Mouse (Mus musculus) c-Kit-positive CD71-positive TER-119-positive erythroid progenitor cells, embryonic 14.5 days (primary cell): ENCODE results near the gene Lpo.
"Not testable (repeated sequence)": the region's sequence is repeated elsewhere in the genome, so short reads cannot be mapped to it uniquely, and the experiment has no call there.

Source experiments
- DNase-seq: peaks from one replicate; pipeline ENCODE4 v3.0.0-alpha.2; 2013; ENCODE audit warnings: low spot score

Lpo gene

DNA sequence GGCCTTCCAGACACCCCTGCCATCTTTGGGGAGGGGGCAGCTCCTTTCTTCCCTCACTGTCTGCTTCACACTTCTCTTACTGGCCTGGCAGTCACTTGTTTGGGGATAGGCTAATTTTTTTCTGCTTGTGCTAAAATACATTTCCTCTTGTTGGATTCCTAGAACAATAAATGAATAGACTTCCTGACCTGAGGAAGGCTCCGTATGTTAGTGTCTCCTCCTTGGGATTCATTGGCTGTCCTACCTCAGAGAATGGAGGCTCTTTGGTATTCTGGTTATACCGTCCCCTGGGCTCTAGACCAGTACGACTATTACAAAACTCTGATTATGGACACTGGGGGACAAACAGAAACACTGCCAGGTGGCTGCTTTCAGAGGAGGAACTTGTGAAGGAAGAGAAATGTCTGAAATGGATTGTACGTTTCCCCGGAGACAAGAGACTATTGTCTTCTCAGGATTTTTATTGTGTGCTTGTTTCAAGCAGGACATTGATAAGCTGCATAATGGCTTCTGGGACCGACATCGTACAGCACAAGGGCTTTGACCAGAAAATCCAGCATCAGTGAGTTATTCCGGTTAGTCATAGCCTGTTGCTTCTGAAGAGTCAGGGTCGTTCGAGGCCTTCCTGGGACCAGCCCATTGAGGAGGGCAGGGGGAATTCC is at the start of gene Lpo:
Lpo (minus strand) TSS at position 51 of the 662 bp plus-strand sequence.
- no peak for DNase-seq

DNA sequence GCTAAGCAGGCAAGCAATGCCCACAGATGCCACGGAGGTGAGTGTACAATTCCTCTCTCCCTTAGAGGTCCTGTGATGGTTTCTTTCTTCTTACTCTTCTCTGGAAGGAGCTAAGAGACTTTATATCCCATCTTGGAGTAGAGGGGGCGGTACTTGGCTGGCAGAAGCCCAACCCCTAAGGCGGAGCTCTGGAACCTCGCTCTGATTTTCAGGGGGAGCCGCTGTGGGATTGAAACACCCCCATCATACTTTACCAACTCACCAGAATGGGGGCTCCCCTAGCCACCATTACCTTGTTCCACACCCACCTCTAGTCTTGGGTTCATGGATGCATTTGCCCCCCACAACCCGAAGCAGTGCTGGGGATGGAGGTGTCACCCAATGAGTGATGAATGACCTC is 47.3 kb upstream of the Lpo start, which contains the start of gene Epx:
Epx (minus strand) TSS at position 101 of the 400 bp plus-strand sequence.
- no peak for DNase-seq

DNA sequence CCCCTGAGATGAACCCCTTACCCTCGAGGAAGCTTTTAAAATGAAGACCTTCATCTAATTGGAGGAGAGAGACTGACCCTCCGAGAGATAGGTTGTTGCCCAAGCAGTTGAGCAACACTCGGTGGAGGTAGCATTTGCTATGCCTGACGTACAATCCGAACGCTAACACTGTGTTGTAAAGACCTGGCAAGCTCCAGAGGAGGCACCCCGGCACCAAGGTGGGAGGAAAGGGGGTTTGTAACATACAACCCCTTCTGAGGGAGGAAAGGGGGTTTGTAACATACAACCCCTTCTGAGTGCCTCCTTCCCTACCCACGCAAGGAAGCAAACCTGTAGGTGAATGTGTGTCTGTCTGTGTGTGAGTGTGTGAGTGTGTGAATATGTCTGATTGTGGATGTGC is 43.7 kb upstream of the Lpo start:
- DNase-seq: no peak

DNA sequence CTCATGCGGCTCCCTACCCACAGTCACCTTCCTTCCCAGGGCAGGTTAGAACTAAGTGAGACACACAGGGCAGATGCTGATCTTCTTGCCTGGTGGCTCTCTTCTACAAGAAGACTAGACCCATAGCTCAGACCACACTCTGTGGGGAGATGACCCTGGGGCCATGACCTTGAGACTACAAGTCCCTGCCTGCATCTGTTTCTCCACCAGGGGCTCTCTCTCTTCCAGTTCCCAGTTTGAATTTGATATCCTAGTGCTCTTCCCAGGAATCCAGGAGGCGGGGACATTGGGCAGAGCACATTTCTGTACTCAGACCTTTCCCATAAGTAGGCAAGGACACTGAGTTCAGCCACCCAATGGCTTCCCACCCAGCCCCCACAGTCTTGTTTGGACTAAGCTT is 42.0 kb upstream of the Lpo start:
- no peak for DNase-seq

DNA sequence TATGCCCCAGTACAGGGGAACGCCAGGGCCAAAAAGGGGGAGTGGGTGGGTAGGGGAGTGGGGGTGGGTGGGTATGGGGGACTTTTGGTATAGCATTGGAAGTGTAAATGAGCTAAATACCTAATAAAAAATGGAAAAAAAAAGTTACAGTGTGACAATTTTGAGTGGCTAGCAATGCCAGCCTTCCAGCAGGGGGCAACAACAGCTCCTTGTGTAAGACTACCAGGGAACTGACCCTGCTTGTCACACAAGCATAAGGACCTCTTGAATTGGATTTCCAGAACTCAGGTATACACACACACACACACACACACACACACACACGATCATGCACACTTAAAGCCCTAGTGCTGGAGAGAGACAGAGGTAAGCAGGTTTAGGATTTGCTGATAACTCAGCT is 38.8 kb upstream of the Lpo start:
- DNase-seq: not testable (repeated sequence)

DNA sequence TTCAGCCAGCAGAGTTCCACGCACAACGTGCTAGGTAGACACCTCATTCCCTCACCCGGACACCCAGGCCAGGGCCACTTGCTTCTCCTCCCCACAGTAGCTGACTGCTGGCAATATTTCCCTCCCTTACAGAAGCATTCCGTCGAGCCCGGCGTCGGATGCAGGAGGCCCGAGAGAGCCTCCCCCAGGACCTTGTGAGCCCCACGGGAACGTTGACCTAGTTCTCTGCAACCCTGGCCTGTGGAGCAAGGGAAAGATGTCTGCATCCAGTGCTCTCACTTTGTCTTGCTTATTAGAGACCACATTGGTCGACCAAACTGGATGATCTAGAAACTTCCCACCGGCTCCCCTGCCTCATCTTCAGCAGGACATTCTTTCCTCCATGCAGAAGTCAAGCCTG is 34.7 kb upstream of the Lpo start:
- DNase-seq: no peak

DNA sequence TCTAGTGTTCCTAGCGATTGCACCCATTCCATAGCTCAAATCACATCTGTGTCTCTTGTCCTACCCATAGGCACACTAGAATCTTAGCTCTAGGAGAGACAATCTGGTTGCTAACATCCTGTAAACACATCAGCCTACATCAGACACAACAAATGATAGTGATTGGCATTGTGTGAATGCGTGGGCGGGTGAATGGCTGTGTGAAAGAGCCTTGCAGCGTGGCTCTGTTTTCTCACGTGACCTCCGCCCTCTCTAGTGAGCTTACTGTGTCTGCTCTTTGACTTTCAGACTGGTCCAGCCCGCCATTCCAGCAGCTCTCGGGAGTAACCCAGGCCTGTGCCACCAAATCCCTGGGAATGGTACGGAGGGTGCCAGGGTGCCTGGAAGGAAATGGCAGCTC is 32.3 kb upstream of the Lpo start:
- no peak for DNase-seq

DNA sequence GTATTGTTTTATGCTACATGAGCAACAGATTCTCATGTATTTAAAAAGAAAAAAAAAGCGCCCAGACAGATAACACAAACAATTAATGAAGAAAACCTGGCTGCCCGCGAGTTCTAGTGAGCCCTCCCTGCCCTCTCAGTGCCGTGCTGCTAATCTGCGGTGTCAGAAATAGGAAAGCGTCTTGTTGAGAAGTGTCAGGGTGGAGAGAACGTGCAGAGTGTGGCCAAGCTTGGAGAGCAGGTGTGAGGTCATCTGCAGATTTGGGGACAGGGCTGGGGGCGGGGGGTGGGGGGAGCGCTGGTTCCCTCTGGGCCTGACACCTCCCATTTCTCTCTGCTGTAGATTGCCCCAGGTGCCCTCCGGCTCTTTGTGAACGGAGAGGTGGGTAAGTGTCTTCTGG is 31.2 kb upstream of the Lpo start:
- no peak for DNase-seq

DNA sequence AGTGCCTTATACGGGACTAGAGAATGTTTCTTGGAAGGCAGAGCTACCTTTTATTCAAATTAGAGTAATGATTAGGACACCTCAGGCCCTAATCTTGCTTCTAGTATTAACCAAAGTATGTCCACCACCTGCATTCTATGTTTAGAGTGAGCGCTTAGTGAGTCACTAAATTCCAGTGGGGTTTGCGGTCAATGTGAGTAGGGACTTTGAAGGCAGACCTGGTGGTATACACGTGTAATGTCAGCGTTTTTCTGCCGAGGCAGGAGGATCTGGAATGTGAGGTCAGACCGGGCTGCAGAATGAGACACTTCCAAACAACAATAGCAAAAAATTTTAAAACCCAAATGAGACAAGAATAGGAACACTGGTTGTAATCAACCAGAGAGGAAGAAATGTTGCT is 26.5 kb upstream of the Lpo start:
- DNase-seq: no peak

DNA sequence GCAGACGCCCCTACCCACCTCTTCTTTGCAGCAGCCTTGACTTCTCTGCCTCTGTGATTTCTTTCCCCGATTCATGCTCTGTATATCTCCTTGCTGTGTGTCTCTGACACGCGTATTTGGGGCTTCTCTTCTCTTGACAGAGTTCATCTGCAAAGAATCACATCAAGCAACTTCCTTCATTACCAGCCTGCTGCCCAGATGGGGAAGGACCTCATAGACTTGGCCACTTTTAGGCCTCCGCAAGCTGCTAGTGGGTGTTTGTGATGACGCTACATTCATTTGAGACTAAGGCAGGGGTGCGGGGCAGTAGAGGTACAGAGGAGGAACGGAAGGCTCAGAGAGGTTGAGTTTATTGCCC is 25.5 kb upstream of the Lpo start:
- no peak for DNase-seq

DNA sequence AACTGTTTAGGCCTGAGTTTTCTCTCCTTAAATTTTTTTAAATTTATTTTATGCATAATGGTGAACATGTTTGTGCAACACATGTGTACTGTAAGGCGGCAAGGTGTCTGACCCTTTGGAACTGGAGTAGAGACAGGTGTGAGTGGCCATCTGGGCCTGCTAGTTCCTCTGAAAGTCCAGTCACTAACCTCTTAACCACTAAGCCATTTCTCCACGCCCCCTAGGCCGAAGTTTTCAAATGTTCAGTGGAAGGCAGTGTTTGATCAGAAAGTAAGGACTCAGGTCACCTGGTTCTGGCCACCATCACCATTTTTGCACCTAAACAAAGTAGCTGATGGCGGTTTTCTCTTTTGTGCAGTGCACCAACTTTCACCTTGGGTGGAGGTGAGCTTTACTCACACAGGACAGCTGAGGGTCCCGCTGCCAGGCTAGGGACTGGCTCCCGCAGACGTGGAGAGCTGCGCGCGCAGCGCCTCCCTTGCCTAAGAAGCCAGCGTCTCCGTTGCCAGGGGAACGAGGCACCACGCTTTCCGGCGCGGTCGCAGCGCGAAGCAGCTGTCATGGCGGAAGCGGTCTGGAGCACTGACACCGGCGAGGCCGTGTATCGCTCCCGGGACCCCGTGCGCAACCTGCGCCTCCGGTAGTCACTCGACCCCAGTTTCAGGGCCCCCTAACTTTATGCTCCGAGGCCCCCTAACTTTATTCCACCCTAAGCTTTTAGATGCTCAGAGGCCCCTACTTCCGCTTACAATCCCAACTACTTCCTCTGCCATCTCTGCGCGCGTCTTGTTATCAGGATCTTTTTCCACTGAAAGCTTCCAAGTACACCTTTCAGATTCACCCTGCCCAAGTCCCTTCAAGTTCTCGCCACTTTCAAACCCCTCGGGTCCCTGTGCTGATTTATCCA is 24.9 kb upstream of the Lpo start, which contains the start of gene Mks1:
Mks1 (plus strand) TSS at position 526 of the 907 bp plus-strand sequence.
- DNase-seq: peak; percentile 81

DNA sequence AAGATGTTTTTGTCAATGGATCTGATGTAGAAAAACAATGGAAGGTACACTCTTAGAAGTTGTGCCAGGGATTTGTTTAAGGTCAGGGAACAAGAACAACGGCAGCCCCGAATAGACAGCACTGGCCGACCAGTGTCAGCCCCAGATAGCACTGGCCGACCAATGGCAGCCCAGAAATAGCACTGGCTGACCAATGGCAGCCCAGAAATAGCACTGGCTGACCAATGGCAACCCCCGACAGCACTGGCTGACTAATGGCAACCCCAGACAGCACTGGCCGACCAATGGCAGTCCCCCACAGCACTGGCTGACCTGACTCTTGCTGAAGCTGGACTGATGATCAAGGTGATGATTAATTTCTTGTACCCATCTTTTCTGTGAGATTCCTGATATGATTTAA is 19.8 kb upstream of the Lpo start:
- no peak for DNase-seq

DNA sequence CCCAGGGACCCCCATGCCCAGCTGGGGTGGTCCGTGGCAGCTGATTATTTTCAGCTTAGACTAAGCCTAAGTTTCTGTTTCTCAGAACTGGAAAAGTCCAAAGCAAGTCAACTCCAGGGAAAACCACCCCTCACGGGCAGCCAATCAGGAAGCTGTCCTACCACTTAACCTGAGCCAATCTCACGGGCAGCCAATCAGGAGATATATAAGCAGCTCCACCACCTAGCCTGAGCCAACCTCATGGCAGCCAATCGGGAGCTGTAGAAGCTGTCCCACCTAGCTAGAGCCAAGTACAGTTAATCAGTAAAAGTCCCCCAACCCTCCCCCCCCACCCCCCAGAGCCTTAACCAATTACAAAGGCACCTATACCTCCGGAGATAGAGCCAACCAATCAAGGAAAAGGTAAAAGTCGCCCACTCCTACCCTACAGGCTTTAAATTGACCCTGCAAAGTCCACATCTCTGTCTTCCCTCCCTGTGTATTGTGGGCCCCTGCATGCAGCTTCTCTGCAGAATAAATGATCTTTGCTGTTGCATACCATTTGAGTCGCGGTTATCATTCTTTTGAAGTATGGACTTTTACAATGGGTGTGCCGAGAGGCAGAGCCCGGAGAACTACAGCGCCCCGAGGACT is 19.0 kb upstream of the Lpo start:
- no peak for DNase-seq

DNA sequence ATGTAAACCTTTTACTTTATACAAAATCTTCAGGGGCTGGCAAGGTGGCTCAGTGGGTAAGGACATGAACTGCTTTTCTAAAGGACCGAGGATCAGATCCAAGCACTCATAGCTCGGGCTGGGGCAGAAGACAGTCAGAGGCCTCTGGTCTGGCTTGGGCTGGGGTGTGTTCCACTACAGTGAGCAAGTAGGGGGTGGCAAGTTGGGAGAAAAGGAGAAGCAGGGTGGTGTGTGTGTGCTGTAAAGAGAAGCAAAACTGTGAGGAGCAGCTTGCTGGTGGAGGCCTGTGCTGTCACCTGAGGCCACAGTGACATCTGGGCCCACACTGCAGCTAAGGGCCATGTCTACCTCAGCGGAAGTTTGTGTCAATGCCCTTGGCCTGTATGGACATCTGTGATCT is 13.3 kb upstream of the Lpo start:
- no peak for DNase-seq

DNA sequence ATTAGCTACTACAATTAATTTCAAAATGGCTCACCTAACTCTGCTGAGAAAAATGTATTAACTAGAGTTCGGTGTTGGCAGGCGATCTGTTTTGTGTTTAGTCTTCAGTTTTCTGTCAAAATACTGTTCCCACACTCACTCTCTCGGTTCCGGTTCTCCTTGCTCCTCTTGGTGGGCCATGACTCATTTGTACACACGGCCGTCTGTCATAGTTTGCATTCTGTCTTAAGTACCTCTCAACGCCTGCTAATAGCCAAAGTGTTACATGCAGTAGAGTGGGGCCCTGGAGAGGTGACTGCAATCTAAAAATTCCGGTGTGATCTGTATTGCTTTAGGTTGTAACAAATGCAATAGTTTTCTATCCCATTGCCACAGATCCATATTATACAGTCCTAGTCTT is 12.6 kb upstream of the Lpo start:
- DNase-seq: no peak

DNA sequence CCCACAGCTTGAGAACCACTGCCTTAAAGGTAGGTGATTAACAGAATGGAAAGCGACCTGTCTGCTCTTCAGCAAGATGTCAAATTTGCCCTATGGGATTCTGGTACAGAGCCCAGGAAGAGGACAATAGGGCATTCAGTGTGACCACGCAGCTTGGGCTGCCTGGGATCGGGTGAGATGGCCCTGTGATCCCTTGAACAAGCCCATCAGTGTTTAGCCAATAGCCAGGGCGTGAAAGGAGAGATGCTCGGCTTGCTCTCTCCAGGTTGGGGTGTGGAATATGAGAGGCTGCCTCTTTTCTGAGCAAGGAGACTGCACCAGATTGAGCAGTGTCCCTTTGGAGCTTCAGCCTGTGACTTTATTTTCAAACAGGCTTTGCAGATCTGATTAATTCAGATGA is 6.6 kb downstream of the Lpo start:
- no peak for DNase-seq

DNA sequence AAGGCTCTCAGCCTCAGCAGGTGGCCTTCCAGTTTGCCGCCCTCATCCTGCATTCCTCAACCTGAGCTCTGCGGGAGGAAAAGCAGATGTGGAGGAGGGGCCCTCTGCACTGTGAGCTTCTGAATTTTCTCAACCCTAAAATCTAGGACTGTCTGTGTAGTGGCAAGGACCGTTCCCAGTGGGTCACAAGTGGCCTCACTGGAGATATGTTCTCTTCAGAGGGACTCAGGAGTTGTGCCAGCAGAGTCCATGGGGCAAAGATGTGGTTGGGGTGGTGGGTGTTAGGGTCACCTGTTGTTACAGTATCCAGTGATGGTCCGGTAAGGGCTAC is 10.7 kb downstream of the Lpo start:
- no peak for DNase-seq

DNA sequence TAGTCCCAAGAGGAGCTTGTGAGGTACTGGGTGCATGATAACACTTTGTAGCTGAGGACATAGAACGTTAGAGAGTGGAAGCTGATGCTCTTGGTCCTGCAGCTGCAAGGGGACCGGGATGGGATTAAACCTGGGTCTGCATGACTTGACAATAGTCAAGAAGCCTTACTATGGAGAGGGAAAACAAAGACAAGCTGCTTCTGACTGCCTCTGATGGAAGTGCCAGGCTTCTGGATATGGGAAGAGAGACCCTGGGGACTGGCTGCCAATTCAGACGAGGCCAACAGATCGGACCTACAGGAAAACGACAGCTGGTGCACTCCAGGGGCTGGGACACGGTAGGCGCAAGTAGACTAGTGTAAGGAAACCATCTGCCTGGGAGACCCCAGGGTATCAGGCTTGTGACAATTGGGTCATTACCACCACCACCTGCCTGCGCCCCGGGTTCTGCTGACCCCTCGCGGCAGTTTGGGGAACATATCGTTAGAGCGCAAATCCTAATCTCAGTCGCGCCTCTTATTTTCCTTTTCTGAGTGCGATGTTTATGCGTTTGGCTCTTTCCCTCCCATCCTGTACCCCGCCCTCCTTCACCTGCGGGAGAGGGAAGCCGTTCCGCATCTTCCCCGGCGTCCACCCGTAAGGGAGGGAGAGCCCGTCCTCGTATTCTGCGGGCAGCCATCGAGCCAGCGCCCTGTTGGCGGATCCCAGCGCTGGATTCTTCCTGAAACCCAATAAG is 11.2 kb downstream of the Lpo start:
- DNase-seq: no peak

DNA sequence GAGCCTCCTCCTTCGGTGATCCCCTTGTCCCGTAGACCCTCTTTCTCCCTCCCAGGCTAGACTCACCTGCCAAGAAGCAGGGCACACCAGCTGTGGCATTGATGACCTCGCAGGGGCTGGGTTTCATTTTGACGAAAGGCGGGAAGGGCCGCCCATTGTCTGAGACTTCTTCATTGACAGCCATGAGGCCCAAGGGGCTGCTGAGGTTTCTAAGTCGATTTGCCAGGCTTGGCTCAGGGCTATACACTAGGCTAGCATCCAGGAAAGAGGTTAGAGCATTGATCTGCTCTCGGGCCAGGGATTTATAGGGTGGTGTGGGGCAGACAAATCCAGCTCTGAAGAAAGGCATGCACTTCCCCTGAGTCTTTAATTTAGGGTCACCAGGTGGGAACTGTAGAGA is 13.3 kb downstream of the Lpo start:
- DNase-seq: no peak

DNA sequence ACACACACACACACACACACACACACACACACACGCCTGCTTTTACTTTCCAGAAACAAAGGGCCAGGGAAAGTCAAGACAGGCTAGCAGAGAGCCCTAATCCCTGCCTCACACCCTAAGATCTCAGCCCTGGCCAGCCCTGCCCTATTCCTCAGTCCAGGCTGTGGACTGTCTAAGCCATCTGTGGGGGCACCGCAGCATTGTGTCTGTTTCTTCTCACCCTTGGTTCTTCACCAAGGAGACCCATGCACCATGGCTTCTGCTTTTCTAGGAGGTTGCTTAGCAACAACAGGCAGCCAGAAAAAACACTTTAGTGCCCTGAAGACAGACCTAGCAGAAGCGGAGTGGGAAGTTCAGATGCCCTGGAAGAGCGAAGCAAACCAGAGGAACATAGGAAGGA is 16.7 kb downstream of the Lpo start:
- DNase-seq: no peak

DNA sequence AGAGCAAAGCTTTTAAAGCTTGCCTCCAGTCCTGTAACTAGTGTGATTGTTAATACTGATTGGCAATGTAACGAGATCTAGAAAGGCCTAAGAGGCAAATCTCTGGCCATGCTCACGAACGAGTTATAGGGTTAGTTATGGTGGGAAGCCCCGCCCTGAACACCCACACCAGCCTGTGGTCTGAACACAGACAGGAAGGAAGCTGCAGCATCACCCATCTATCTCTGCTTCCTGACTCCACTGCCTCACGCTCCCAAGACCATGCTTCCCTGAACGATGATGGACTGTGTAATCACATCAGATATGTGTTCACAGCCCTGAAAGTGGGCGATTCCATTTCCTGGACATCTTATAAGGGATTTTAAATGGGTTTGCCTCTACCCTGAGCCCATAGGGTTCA is 19.9 kb downstream of the Lpo start:
- DNase-seq: no peak

DNA sequence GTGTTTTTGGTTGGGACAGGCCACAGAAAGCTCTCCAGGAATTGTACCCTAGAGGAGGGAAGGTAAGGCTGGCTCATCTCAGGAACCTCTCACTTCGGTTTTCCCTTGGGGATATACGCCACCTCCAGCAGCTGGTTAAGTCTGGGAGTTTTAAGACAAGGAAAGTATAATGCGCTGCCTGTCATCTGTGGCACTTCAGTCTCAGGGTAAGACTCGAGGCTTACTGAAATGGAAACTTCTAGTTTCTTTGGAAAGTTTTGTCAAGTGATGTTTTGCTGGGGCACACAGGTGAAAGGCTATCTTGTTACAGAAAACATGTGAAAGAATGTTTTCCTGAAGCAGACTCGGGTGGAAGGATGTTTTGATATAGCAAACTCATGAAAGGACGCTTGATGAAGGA is 20.7 kb downstream of the Lpo start:
- DNase-seq: no peak

DNA sequence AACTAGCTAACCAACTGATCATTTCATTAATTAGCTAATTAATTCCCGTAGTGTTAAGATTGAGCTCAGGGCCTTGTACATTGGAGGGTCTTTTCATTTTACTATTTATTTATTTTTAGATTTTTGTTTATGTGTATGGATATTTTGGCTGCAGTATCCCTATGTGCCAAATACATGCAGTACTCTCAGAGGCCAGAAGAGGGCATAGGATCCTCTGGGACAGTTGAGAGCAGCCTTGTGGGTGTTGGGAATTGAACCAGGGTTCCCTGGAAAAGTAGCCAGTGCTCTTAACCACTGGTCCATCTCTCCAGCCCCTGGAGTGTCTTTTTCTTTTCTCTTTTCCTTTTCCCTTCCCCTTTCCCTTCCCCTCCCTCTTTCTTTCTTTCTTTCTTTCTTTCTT is 22.6 kb downstream of the Lpo start:
- peak; percentile 31 for DNase-seq
